Mouse (Mus musculus) naive thymus-derived CD4-positive, alpha-beta T cell, adult 2 months (primary cell): Measurements from ENCODE around the gene Mroh2a.

ENCODE experiments used
- DNase-seq: peaks from one replicate; pipeline ENCODE4 v3.0.0-alpha.2; 2011; ENCODE audit warnings: low read depth

The Mroh2a gene

GRCm38 (mm10) chr1:88276524-88277097 is 49.8 kb downstream of the Mroh2a start:
- DNase-seq: no peak

DNA sequence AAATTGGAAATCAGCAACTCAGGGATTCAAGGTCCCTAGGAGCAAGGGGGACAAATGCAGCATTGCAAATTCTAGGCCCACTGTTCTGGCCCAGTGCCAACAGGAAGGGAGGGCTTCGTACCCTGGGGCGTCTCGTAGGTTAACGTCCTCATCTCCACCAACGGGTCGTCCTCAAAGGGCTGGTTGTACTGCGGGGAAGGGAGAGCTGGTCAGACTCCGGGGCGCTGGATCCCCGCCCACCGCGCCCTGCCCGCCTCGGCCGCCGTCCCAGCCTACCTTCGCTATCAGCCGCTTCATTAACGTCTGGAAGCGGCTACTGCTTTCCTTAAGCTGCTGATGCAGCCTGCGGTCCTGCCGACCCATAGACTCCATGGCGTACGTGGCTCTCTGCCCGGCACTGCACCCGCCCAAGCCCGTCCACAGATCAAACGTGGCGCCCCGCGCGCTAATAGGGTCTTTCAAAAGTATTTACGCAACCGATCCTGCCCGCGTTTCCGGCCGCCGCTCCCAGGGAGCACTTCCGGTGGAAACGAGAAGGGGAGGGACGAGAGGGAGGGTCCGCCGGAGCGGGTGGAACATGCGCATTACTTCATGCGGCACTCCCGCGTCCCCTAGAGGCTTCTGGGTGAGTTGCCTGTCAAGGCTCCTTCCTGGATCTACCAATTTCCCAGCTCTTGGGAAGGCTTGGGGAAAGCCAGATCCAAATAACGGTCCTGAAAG is 50.5 kb downstream of the Mroh2a start, which contains the start of the genes Hjurp and Trpm8:
TSS of gene Hjurp (minus strand) at position 536 of the 720 bp plus-strand sequence.
TSS of gene Trpm8 (plus strand) at position 564 of the 720 bp plus-strand sequence.
- DNase-seq: peak; percentile 100

DNA sequence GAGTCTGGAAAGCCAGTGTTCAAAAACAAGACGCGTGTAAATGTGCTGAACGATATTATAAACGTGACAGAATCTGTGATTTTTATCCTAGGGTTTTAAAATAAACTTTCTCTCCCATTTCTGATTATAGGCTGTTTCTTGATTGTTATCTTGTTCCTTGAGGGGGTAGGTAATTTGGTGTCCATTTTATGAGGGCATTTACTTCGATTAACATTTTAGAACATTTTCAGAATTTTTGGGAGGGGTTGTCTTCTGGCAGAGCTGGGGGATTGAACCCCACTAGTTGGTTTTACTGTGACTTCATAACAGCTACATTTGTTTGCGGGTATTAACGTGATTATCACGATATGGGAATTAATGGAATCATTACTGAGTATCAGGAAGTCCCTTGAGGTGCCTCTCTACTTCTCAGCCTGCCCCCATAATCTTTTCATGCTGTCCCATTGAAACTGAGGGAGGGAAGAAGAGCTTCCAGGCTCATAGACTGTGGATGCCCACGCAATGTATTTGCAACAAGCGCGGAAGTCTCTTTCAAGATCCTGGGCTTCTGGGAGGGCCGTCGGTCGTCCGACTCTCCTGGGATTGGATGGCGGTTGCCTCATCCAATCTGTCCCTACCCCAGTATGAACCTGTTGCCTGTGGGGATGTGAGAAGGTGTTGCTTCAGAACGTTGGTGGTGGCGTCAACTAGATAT is 51.2 kb downstream of the Mroh2a start:
- DNase-seq: no peak

DNA sequence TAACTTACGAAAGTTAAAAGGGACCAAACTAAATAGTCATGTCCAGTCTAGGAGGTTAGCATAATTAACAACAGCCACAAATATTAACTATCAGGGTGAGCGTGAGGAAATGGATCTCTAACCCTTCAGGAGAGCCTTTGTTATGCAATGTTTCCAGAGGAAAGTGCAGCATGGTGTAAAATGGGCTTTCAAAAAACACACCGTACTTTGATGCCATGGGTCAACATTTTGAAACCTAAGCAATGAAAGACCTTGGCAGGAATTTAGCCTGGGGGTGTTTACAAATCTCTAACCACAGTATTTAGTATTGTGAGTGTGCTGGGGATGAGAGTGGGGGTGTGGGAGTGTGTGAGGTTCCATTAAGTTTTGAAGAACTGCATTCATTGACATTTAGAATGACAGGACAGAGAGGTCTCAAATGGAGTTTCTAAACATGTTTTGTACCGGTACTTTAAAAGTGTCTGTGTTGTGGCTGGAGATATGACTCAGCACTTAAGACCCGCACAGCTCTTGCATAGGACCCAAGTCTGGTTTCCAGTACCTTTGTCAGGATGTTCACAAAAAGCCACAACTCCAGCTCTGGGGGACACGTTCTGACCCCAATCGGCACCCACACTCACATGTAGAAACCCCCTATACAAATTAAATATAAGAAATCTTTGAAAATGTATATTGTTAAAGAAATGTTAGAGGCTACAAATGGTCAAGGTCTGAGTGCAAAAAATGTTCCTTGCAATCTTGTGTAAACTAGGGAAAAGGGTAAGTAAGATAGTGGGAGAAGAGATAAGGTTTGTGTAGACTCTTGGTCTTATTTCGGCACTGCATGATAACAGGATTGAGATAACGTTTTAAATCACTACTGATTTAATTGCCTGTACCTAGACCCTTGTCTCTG is 52.6 kb downstream of the Mroh2a start:
- peak; percentile 45 for DNase-seq

GRCm38 (mm10) chr1:88280006-88280690 is 53.4 kb downstream of the Mroh2a start:
- DNase-seq: no peak

DNA sequence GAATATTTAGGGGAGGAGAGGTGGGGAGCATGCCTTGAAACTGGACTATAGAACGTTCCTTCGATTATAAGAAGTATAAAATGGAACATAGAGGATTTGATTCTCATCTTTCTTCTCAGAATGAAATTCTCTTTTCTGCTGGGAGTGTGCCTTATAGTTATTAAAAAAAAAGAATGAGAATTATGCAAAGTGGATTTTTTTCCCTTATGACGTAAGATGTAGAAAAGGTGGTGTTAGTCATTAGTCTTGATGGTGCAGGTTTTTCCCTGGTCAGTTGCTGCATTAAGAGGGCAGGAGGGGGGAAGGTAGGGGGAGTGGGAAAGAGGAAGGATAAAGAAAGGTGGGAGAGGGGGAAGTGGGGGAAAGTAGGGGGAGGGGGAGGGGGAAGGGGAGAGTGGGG is 55.5 kb downstream of the Mroh2a start:
- DNase-seq: no peak

- DNase-seq: no peak
Observed at GRCm38 (mm10) chr1:88283376-88284227, 56.8 kb downstream of the Mroh2a start.

DNA sequence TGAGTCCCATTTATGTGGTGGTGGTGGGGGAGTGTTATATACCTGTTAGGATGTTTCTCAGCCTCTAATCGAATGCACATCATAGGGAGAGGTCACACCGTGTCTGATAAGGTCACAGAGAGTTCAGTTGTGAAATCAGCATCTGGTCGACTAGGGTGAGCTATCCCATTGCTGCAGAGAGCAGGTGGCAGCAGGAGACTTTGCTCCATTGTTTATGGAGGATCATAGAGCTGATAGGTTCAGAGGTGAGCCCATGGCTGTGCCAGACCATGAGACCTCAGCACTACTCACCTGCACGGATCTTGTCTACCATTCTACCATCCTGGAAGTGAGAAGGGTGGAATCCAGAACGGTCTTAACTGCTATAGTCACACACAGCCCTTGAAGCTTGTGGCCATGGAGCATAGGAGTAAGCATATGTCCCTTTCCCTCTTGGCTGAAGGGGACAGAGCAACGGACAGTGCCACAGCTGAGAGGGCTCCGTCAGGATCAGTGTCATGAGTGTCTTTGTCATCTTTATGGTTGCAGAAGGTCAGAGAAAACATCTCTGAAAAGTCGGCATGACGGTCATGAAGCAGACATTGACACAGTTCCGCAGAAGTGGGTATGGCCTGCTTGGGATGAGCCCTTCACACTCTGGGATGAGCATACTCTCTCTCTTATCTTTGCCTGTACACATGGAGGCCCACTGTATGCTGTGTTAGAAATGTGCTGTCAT is 57.6 kb downstream of the Mroh2a start:
- no peak for DNase-seq

DNA sequence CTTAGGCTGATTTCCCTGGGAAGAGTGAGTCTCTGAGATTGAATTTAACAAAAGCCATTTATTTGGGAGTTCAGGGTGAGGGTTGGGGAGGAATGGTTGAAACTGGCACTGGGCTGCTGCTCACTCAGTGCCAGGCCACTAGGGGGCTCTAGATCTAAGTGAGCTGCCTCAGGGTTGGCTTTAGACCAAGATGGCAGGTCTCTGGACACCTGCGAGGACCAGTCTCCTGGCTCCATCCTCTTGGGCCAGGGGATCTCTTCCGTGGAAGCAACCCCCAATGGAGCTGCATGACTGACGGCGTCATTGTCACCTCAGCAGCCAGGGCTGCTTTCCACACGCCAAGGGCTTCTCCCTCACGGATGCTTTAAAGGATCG is 58.1 kb downstream of the Mroh2a start:
- DNase-seq: peak; percentile 55

- DNase-seq: no peak
Observed at GRCm38 (mm10) chr1:88285652-88286051, 58.9 kb downstream of the Mroh2a start.

- no peak for DNase-seq
Observed at GRCm38 (mm10) chr1:88286136-88286845, 59.5 kb downstream of the Mroh2a start.

DNA sequence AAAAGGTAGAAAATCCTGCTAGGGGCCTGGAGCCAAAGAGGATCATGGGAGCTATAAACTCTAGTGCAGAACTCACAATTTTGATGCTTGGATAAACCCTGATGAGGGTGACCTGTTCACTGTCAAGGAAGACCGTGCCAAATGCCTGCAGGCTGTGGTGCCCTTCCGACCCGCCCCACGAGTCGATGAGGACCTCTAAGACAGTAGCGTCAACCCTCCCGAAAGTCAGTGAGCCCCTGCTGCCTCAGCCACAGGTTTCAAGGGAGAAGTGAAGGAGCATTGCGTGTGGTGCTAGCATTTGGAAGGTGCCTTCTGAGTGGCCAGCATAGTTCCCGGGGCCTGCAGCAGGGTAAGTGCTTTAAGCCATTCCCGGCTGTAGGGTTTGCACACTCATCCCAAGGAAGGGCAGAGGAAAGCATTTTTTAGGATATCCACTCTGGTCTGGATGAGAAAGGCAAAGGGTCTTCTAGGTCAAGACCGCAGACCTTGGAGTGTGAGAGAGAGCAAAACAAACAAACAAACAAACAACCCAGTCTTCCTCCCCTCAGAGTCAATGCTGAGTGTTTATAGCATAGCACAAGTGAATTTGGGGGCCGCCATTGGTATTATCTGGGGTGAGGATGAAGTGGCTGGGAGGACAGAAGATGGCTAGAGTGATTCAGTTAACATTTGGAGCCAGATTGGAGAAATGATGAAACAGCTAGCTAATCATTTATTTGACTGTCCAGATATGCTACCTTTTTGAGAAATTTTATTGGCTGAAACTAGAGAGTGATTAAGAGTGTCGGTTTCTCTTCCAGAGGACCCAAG is 60.3 kb downstream of the Mroh2a start:
- no peak for DNase-seq

DNA sequence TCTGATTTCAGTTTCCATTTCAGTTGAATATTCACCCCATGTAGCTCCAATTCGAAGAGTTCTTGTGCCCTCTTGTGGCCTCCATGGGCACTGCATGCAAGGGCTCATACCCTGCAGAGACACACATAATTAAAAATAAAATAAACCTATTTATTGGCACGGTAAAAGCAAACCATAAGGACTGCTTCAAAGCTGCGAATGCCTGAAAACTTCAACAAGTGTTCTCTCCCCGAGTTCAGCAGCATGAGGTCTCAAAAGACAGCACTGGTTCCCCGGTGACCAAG is 60.9 kb downstream of the Mroh2a start:
- peak; percentile 80 for DNase-seq

DNA sequence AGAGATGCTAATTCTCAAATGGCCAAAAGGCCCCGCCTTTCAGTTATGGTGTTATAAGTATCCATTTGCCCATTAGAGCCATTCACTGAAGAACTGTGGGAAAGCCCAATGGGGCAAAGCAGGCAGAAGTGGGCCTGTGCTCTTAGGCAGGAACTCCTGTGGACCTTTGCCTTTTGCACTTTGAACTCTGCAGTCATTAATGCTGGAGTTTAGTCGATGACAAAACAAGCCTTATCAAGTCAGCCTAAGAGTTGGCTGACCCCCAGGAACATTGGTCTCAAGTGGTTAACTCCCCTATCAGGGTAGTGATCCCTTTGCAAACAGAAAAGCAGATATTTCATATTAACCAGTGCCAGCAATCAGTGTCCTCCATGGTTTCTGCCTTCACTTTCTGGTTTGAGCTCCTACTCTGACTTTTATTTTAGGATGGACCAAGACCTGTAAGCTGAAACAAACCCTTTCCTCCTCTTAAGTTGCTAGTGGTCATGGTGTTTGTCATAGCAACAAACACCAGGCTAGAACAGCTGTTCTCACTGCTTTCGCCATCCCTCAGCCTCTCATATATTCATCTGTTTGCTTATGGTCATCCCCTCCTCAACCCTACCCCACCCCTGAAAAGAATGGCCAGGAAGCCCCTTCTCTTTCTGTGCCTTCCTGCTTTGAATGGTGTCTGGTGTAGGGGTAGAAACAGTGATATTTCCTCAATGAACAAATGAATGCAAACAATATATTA is 61.4 kb downstream of the Mroh2a start:
- no peak for DNase-seq

DNA sequence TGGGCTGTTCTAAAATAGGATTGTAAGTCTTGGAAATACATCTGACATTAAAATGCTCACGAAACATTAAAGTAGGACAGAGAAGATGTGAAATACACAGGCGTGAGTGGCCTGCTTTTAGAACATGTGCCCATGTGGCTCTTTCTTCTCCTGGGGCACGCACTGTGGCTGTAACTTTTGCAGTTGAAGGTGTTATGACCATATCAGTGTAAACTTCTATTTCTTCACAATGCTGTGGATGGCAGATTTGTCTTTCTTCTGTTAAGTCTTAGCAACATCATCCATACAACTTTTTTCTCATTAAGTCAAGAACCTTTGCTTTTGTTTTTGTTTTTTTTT is 62.0 kb downstream of the Mroh2a start:
- DNase-seq: no peak

DNA sequence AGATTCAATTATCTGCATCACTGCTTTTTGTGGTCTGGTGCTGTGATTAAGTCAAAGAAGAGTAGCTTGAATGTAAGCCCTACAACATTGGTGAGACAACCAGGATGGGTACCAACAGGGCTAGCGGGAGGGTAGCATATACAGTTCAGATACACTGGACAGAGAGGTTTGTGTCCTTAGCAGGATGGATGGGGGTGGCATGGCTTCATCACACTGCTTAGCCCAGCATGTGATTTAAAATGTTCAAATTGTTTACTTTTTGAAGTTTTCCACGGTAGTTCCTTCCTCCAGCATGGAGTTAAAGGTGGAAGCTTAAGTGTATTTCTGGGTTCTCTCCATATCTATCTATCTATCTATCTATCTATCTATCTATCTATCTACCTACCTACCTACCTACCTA is 62.4 kb downstream of the Mroh2a start:
- DNase-seq: no peak

DNA sequence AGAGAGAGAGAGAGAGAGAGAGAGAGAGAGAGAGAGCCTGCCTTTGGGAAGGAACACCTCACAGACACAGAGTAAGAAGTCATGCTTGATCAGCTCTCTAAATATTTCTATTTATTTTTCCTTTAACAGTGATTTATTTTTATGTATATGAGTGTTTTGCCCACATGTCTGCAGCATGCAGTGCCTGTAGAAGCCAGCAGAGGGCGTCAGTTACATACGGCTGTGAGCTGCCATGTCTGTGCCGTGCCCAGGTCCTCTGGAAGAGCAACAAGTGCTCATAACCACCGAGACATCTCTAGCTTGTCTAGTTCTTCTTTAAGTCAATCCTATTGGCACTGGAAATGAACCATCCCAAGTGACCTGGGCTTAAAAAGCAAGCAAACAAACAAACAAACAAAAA is 63.1 kb downstream of the Mroh2a start:
- DNase-seq: peak; percentile 76

GRCm38 (mm10) chr1:88290511-88290910 is 63.7 kb downstream of the Mroh2a start:
- no peak for DNase-seq
